Mouse (Mus musculus) testis, adult 2 months (tissue): ENCODE data around the gene Fam129a. TPM values are rescaled to one million over a fixed set of nuclear protein-coding genes. Genes with fewer than 3 reads are reported as not detected.

Source experiments
- H3K27ac ChIP-seq: fragments of 200-500 bp; 2 replicates; pipeline ENCODE4 v1.5.1; 2012; ENCODE audit warnings: low read depth, low read length; ENCODE audit not compliant: control insufficient read depth, insufficient read depth
- H3K27me3 ChIP-seq: fragments of 200-500 bp; 2 replicates; pipeline ENCODE4 v1.6.1; 2012; ENCODE audit warnings: mild to moderate bottlenecking, low read length, moderate library complexity; ENCODE audit not compliant: control insufficient read depth, insufficient read depth
- H3K36me3 ChIP-seq: fragments of 200-500 bp; 2 replicates; pipeline ENCODE4 v1.6.1; 2012; ENCODE audit warnings: mild to moderate bottlenecking, low read length; ENCODE audit not compliant: control insufficient read depth, insufficient read depth
- H3K4me1 ChIP-seq: fragments of 200-500 bp; 2 replicates; pipeline ENCODE4 v1.6.1; 2012; ENCODE audit warnings: low read length; ENCODE audit not compliant: control insufficient read depth, insufficient read depth
- H3K4me3 ChIP-seq: fragments of 200-500 bp; 2 replicates; pipeline ENCODE4 v1.5.1; 2012; ENCODE audit warnings: low read depth, mild to moderate bottlenecking, low read length, moderate library complexity, mixed read lengths; ENCODE audit not compliant: control insufficient read depth
- CTCF ChIP-seq: fragments of 200-500 bp; IDR thresholded peaks from 2 replicates; pipeline ENCODE4 v1.5.1; 2012; ENCODE audit warnings: low read depth, mild to moderate bottlenecking, inconsistent platforms, low read length, moderate library complexity; ENCODE audit not compliant: control insufficient read depth, insufficient read depth, insufficient replicate concordance
- POLR2A ChIP-seq: fragments of 200-500 bp; IDR thresholded peaks from 2 replicates; pipeline ENCODE4 v1.6.1; 2012; ENCODE audit warnings: low read depth, mild to moderate bottlenecking, inconsistent platforms, low read length, moderate library complexity; ENCODE audit not compliant: control insufficient read depth
- polyA plus RNA-seq: library from polyadenylated mRNA; depleted of rRNA; stranded (reverse); fragments of >200 nt; gene quantifications from 2 replicates; pipeline ENCODE4 v1.2.3, GENCODE M21; 2012

Gene Fam129a
- polyA plus RNA-seq, 1 experiment = 8.8 TPM

GRCm38 (mm10) chr1:151630251-151630628 is 59.3 kb downstream of the Fam129a start:
- Histone ChIP-seq H3K36me3 (no peaks in the 10 kb centered on the region), H3K27ac (no peak overlapping the region), H3K27me3 (no peaks in the 10 kb centered on the region), H3K4me3 (no peak overlapping the region), H3K4me1 (no peaks in the 10 kb centered on the region)
- TF ChIP-seq CTCF (no peak), POLR2A (no peak)

DNA sequence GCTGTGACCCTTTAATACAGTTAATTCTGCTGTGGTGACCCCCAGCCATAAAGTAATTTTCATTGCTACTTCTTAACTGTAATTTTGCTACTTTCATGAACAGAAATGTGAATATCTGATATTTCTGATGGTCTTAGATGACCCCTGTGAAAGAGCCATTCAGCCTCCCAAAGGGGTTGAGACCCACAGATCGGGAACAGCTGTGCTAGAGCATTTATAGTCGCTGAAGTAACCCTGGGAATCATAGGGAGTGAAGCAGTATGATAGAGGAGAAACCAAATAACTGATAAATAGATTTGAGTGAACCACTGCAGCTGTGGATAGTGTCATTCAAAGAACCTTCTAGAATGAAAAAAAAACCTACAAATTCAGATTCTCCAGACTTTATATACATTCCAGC is 60.1 kb downstream of the Fam129a start:
- no peak for TF ChIP-seq CTCF
- no peak for TF ChIP-seq POLR2A
- no peak overlapping the region for H3K4me3 ChIP-seq
- no peaks in the 10 kb centered on the region for H3K36me3 ChIP-seq
- H3K4me1 ChIP-seq = no peaks in the 10 kb centered on the region
- no peaks in the 10 kb centered on the region for H3K27me3 ChIP-seq
- no peak overlapping the region for H3K27ac ChIP-seq

GRCm38 (mm10) chr1:151631703-151632294 is 60.8 kb downstream of the Fam129a start:
- TF ChIP-seq POLR2A (no peak), CTCF (no peak)
- H3K27ac ChIP-seq = no peak overlapping the region

GRCm38 (mm10) chr1:151632567-151633356 is 61.8 kb downstream of the Fam129a start:
- TF ChIP-seq CTCF (no peak), POLR2A (no peak)
- no peak overlapping the region for H3K27ac ChIP-seq
- H3K4me1 ChIP-seq = no peaks in the 10 kb centered on the region
- H3K27me3 ChIP-seq = no peaks in the 10 kb centered on the region
- H3K4me3 ChIP-seq = no peak overlapping the region
- H3K36me3 ChIP-seq = no peaks in the 10 kb centered on the region

More at GRCm38 (mm10) chr1:151631703-151632294, 60.8 kb downstream of the Fam129a start:
- Histone ChIP-seq H3K4me1 (no peaks in the 10 kb centered on the region), H3K27me3 (no peaks in the 10 kb centered on the region), H3K36me3 (no peaks in the 10 kb centered on the region), H3K4me3 (no peak overlapping the region)

DNA sequence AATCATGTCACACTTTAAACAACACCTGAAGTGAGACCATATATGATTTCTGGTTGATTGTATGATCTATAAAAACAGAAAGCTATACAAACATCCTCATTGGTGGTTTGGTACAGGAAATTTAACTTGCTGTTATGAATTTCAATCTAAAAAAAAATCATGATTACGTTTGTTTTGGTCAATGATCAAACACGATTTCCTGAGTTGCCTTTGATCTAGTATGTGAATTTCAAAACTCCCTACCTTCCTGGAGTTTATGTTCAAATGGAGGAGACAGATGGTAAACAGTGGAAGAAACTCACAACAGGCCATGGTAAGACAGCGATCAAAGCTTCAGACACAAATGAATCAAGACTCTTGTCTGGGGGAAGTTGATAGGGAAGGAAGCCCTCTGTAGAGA is 65.7 kb downstream of the Fam129a start:
- Histone ChIP-seq H3K36me3 (no peaks in the 10 kb centered on the region), H3K27ac (no peak overlapping the region), H3K4me3 (no peak overlapping the region), H3K4me1 (no peaks in the 10 kb centered on the region), H3K27me3 (no peaks in the 10 kb centered on the region)
- no peak for TF ChIP-seq CTCF
- no peak for TF ChIP-seq POLR2A

- Histone ChIP-seq H3K27me3 (no peaks in the 10 kb centered on the region), H3K36me3 (no peaks in the 10 kb centered on the region), H3K4me1 (no peaks in the 10 kb centered on the region), H3K4me3 (no peak overlapping the region), H3K27ac (no peak overlapping the region)
- TF ChIP-seq CTCF = no peak
- no peak for TF ChIP-seq POLR2A
Measured at GRCm38 (mm10) chr1:151637351-151637922, 66.5 kb downstream of the Fam129a start.

- no peak overlapping the region for H3K4me3 ChIP-seq
- TF ChIP-seq POLR2A (no peak), CTCF (no peak)
- no peak overlapping the region for H3K27ac ChIP-seq
- H3K27me3 ChIP-seq = no peaks in the 10 kb centered on the region
- H3K4me1 ChIP-seq = no peaks in the 10 kb centered on the region
- H3K36me3 ChIP-seq = no peaks in the 10 kb centered on the region
Measured at GRCm38 (mm10) chr1:151638357-151638756, 67.4 kb downstream of the Fam129a start.
